31 mouse cellular contexts compared by ENCODE assay signal in the genomic region with DNA sequence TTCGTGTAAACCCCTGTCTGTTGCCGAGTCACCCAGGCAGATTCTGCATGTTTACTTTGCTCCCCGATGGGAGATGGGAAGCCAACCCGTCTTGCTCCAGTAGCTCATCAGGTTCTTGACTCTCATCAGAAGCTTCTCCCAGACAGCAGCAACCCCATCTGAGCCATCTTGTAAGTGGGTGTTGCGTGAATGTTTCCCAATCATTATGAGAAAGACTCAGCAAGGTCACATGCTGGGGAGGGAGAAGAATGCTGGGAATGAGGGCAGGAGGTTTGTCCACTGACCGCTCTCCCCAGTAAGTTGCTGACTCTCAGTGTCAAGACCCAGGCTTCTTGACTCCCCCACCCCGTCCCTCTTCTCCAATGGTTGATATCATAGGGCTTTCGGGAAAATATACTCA.
DNase-seq lines count a peak whose midpoint lies in the region; ATAC-seq and TF ChIP-seq lines count a peak whose summit lies in the region.
"Had no signal": no experiment of that assay in that cellular context is flagged by ENCODE, and none has a peak within 500 bp of the region (broad histone marks: within the 10 kb centered on the region; RNA-seq: fewer than 3 reads in every experiment).

No protein-coding gene starts in this region.

- no peak for TF ChIP-seq CTCF in kidney, postnatal 0 days (IDR thresholded peaks at IDR 0.05; ENCODE audit: low read depth)

- no peaks in the 10 kb centered on the region; the same call in 1 of the 2 replicates for H3K4me1 ChIP-seq in kidney, postnatal 0 days (replicated peaks; ENCODE audit: insufficient read depth, low read length)
- H3K4me1 ChIP-seq in forebrain, embryonic 12.5 days, result no peaks in the 10 kb centered on the region
- H3K4me1 ChIP-seq: embryonic facial prominence, embryonic 15.5 days; forebrain, embryonic 13.5 days; limb, embryonic 10.5 days; limb, embryonic 15.5 days; midbrain, embryonic 12.5 days; neural tube, embryonic 12.5 days had no signal

- H3K4me3 ChIP-seq in kidney, postnatal 0 days (replicated peaks; ENCODE audit: low read depth, low read length), result no peak overlapping the region
- no peak overlapping the region for H3K4me3 ChIP-seq in forebrain, embryonic 12.5 days (replicated peaks)
- H3K4me3 ChIP-seq: embryonic facial prominence, embryonic 10.5 days; embryonic facial prominence, embryonic 15.5 days; forebrain, embryonic 13.5 days; heart, adult 2 months; heart, embryonic 12.5 days; limb, embryonic 10.5 days; limb, embryonic 15.5 days; liver, embryonic 15.5 days; lung, embryonic 15.5 days; midbrain, embryonic 12.5 days; myocyte; neural tube, embryonic 12.5 days had no signal

- H3K9me3 ChIP-seq in kidney, postnatal 0 days (replicated peaks; ENCODE audit: low read length), result no peaks in the 10 kb centered on the region
- H3K9me3 ChIP-seq in forebrain, embryonic 12.5 days, result 0 out of 2 replicates have a peak, but pooled peaks cover 5% of the 10 kb centered on the region
- H3K9me3 ChIP-seq: embryonic facial prominence, embryonic 10.5 days; embryonic facial prominence, embryonic 15.5 days; forebrain, embryonic 13.5 days; heart, embryonic 12.5 days; limb, embryonic 10.5 days; limb, embryonic 15.5 days; liver, embryonic 15.5 days; lung, embryonic 15.5 days; midbrain, embryonic 12.5 days; neural tube, embryonic 12.5 days had no signal

- DNase-seq in adrenal gland, postnatal 14 days, result peak; percentile 43
- DNase-seq in adrenal gland, postnatal 4 days (ENCODE audit: low spot score in 2 of 2), result no peak
- peak; percentile 31 for DNase-seq in kidney, postnatal 0 days (ENCODE audit: low spot score)
- DNase-seq in kidney, postnatal 4 days, result no peak
- DNase-seq in NIH3T3 (ENCODE audit: low read depth), result peak; percentile 37
- peak; percentile 44 for DNase-seq in lung, postnatal 36 days
- DNase-seq: adrenal gland, postnatal 10 days; cerebellum, adult 2 months; cerebellum, postnatal 14 days; gastrocnemius, postnatal 25 days; heart, adult 2 months; layer of hippocampus, adult 9-11 months; right cerebral cortex, adult 18-20 months; spleen, adult 18-20 months; thymus, adult 18-20 months; thymus, postnatal 25 days had no signal

- H3K4me2 ChIP-seq in kidney, postnatal 0 days (ENCODE audit: low read length), result no peak overlapping the region
- no peak overlapping the region for H3K4me2 ChIP-seq in forebrain, embryonic 12.5 days
- H3K4me2 ChIP-seq: embryonic facial prominence, embryonic 15.5 days; forebrain, embryonic 13.5 days; heart, embryonic 12.5 days; hindbrain, embryonic 14.5 days; limb, embryonic 15.5 days; liver, embryonic 15.5 days; lung, embryonic 15.5 days; midbrain, embryonic 12.5 days; neural tube, embryonic 12.5 days had no signal

- no peak overlapping the region for H3K9ac ChIP-seq in kidney, postnatal 0 days (ENCODE audit: low read depth, low read length)
- H3K9ac ChIP-seq in forebrain, embryonic 12.5 days, result no peak overlapping the region
- H3K9ac ChIP-seq: embryonic facial prominence, embryonic 15.5 days; forebrain, embryonic 13.5 days; heart, embryonic 12.5 days; hindbrain, embryonic 14.5 days; limb, embryonic 15.5 days; liver, embryonic 15.5 days; lung, embryonic 15.5 days; midbrain, embryonic 12.5 days; neural tube, embryonic 12.5 days had no signal

- no peak overlapping the region for H3K27ac ChIP-seq in kidney, postnatal 0 days
- no peak overlapping the region for H3K27ac ChIP-seq in forebrain, embryonic 12.5 days
- H3K27ac ChIP-seq: embryonic facial prominence, embryonic 10.5 days; embryonic facial prominence, embryonic 15.5 days; forebrain, embryonic 13.5 days; heart, adult 2 months; hindbrain, embryonic 14.5 days; limb, embryonic 10.5 days; limb, embryonic 15.5 days; liver, embryonic 15.5 days; lung, embryonic 15.5 days; midbrain, embryonic 12.5 days; neural tube, embryonic 12.5 days; stomach, postnatal 0 days had no signal

- H3K36me3 ChIP-seq in kidney, postnatal 0 days (ENCODE audit: insufficient read depth, low read length), result peaks cover 37% of the 10 kb centered on the region; the same call in 1 of the 2 replicates
- peaks cover 74% of the 10 kb centered on the region for H3K36me3 ChIP-seq in forebrain, embryonic 12.5 days (replicated peaks)

- ATAC-seq in kidney, postnatal 0 days (replicated peaks; ENCODE audit: low FRiP score, low read depth), result peak; percentile 64
- ATAC-seq in forebrain, embryonic 12.5 days (ENCODE audit: low FRiP score), result no peak
- ATAC-seq: forebrain, embryonic 13.5 days; intestine, postnatal 0 days had no signal

- WGBS in kidney, postnatal 0 days, result 84% methylated on average over 8 of the region's 8 CpGs
- 98% methylated on average over 8 of the region's 8 CpGs for WGBS in forebrain, embryonic 12.5 days

- no peaks in the 10 kb centered on the region for H3K27me3 ChIP-seq in kidney, postnatal 0 days (ENCODE audit: insufficient read depth, low read length)
- H3K27me3 ChIP-seq in forebrain, embryonic 12.5 days, result no peaks in the 10 kb centered on the region
- H3K27me3 ChIP-seq: embryonic facial prominence, embryonic 15.5 days; forebrain, embryonic 13.5 days; heart, embryonic 12.5 days; limb, embryonic 15.5 days; liver, embryonic 15.5 days; lung, embryonic 15.5 days; midbrain, embryonic 12.5 days; neural tube, embryonic 12.5 days had no signal

Comparison
In these comparisons a context has a peak if more than half of its experiments do, and no peak if none do; other contexts are left out.
1. DNase-seq: peak in adrenal gland, postnatal 14 days (single experiment), kidney, postnatal 0 days (single experiment), NIH3T3 (single experiment) and lung, postnatal 36 days (single experiment); none in adrenal gland, postnatal 4 days (0 of 2) and kidney, postnatal 4 days (0 of 2).